Mouse (Mus musculus): ENCODE measurements around the gene I830077J02Rik. TPM values are rescaled to one million over a fixed set of nuclear protein-coding genes. Genes with fewer than 3 reads are reported as not detected.

Gene I830077J02Rik
- total RNA-seq, 2 experiments from 2014 or later: 0.98 to 1.2 TPM

- peak overlapping the region; percentile 32; the same call in 1 of the 2 replicates for H3K27ac ChIP-seq
- H3K4me3 ChIP-seq: no peak overlapping the region
- no peak for TF ChIP-seq CTCF (conservative IDR thresholded peaks at IDR 0.05)
- DNase-seq (ENCODE audit: low spot score in 2 of 2): peak; percentile 29 to 34
Observed at GRCm38 (mm10) chr3:105913839-105914681, 18.4 kb downstream of the I830077J02Rik start.

- H3K4me3 ChIP-seq: no peak overlapping the region
- no peak for DNase-seq (ENCODE audit: low spot score in 2 of 2)
- TF ChIP-seq CTCF (conservative IDR thresholded peaks at IDR 0.05): no peak
- H3K27ac ChIP-seq: no peak overlapping the region
Observed at GRCm38 (mm10) chr3:105912097-105912880, 20.2 kb downstream of the I830077J02Rik start.

GRCm38 (mm10) chr3:105910519-105911190 lies 21.8 kb downstream of the I830077J02Rik start:
- TF ChIP-seq CTCF (conservative IDR thresholded peaks at IDR 0.05): no peak
- Histone ChIP-seq H3K4me3 (no peak overlapping the region), H3K27ac (peak overlapping the region; percentile 28; the same call in 1 of the 2 replicates)
- no peak for DNase-seq (ENCODE audit: low spot score in 2 of 2)

GRCm38 (mm10) chr3:105908976-105909375 lies 23.5 kb downstream of the I830077J02Rik start:
- no peak for DNase-seq (ENCODE audit: low spot score in 2 of 2)
- H3K27ac ChIP-seq: no peak overlapping the region

GRCm38 (mm10) chr3:105907956-105908655 lies 24.4 kb downstream of the I830077J02Rik start:
- no peak overlapping the region for H3K27ac ChIP-seq
- no peak for DNase-seq (ENCODE audit: low spot score in 2 of 2)
- no peak overlapping the region for H3K4me3 ChIP-seq
- no peak for TF ChIP-seq CTCF (conservative IDR thresholded peaks at IDR 0.05)

More at GRCm38 (mm10) chr3:105908976-105909375, 23.5 kb downstream of the I830077J02Rik start:
- no peak overlapping the region for H3K4me3 ChIP-seq
- TF ChIP-seq CTCF (conservative IDR thresholded peaks at IDR 0.05): no peak

GRCm38 (mm10) chr3:105904721-105905120 lies 27.7 kb downstream of the I830077J02Rik start:
- no peak for TF ChIP-seq CTCF (conservative IDR thresholded peaks at IDR 0.05)
- DNase-seq (ENCODE audit: low spot score in 2 of 2): no peak
- Histone ChIP-seq H3K4me3 (no peak overlapping the region), H3K27ac (no peak overlapping the region)

GRCm38 (mm10) chr3:105904213-105904612 lies 28.3 kb downstream of the I830077J02Rik start:
- TF ChIP-seq CTCF (conservative IDR thresholded peaks at IDR 0.05): no peak
- H3K27ac ChIP-seq: no peak overlapping the region
- no peak overlapping the region for H3K4me3 ChIP-seq
- no peak for DNase-seq (ENCODE audit: low spot score in 2 of 2)

- no peak overlapping the region for H3K4me3 ChIP-seq
- no peak for TF ChIP-seq CTCF (conservative IDR thresholded peaks at IDR 0.05)
- DNase-seq (ENCODE audit: low spot score in 2 of 2): no peak
- no peak overlapping the region for H3K27ac ChIP-seq
Observed at GRCm38 (mm10) chr3:105901468-105901867, 31.0 kb downstream of the I830077J02Rik start.

GRCm38 (mm10) chr3:105900716-105901115 lies 31.7 kb downstream of the I830077J02Rik start:
- no peak for TF ChIP-seq CTCF (conservative IDR thresholded peaks at IDR 0.05)
- Histone ChIP-seq H3K27ac (no peak overlapping the region), H3K4me3 (no peak overlapping the region)
- DNase-seq (ENCODE audit: low spot score in 2 of 2): no peak

GRCm38 (mm10) chr3:105900266-105900665 lies 32.2 kb downstream of the I830077J02Rik start:
- H3K27ac ChIP-seq: no peak overlapping the region
- no peak for DNase-seq (ENCODE audit: low spot score in 2 of 2)
- no peak overlapping the region for H3K4me3 ChIP-seq
- TF ChIP-seq CTCF (conservative IDR thresholded peaks at IDR 0.05): no peak

- peak; percentile 76 to 89 for DNase-seq (ENCODE audit: low spot score in 2 of 2)
- Histone ChIP-seq H3K4me3 (no peak overlapping the region), H3K27ac (no peak overlapping the region)
- TF ChIP-seq CTCF (conservative IDR thresholded peaks at IDR 0.05): peak; percentile 99
Observed at GRCm38 (mm10) chr3:105899394-105900147, 32.9 kb downstream of the I830077J02Rik start.
